Mouse (Mus musculus) bone marrow macrophage, adult 2 months (primary cell): Measurements from ENCODE around the gene Adgrl2.

Experiments
- CTCF ChIP-seq: IDR thresholded peaks from 2 replicates; pipeline ENCODE4 v1.5.1; 2012; ENCODE audit warnings: low read depth, mild to moderate bottlenecking, low read length, moderate library complexity
- POLR2A ChIP-seq: IDR thresholded peaks from 2 replicates; pipeline ENCODE4 v1.6.1; 2012; ENCODE audit warnings: mild to moderate bottlenecking, low read depth, low read length, borderline replicate concordance

DNA sequence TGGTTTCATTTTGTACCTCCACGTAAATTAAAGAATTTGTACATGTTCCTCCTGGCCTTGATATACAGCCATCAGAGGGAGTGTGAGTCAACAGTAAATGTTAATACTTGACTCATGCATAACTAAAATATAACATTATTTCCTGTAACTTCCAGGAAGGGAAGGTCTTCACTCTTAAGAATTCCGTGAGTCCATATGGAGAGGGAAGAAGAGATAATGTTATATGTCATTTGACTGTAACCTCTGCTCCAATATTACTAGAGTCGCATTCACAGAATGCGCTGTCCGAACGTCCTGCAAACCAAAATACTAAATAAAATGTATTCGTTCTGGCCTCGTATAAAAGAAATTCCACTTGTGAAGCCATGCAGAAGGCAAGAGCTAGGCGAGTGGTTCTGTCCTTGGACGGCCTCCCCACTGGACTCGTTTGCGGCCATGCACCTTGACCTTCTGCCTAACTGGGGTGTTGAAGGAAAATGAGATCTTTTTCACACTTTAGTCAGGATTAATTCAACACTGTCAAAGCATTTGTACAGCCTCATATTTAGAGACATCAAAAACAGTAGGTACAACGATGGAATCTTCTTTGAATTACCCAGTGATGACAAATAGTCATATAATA is 68.3 kb downstream of the Adgrl2 start:
- no peak for TF ChIP-seq CTCF
- no peak for TF ChIP-seq POLR2A
